Mouse (Mus musculus) spleen, adult 2 months (tissue): ENCODE results near the gene Rnf144b.

ENCODE experiments used
- CTCF ChIP-seq: fragments of 200-500 bp; IDR thresholded peaks from 2 replicates; pipeline ENCODE4 v1.5.1; 2011; ENCODE audit warnings: mild to moderate bottlenecking, inconsistent platforms; ENCODE audit not compliant: insufficient read depth, insufficient read length, insufficient replicate concordance; ENCODE audit errors: extremely low read depth
- POLR2A ChIP-seq: fragments of 200-500 bp; IDR thresholded peaks from 2 replicates; pipeline ENCODE4 v1.6.1; 2011; ENCODE audit warnings: low read depth, low read length, inconsistent platforms

DNA sequence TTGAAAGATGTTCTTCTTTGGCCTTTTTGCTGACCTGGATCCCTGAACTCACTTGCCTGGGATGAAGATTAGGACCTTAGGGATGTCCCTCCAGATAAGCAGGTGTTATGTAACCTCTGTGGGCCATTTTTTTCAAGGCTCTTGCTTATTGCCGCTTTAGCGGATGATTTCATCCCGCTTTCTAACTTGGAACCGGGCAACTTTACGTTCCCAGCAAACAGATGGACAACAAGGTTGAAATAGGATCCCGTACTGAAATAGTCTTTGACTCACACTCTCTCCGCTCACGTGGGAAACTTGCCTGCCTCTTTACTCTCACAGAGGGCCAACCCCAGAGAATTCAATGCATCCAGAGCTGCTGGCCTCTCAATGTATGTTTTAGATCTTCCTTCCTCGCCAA, 61.3 kb downstream of the Rnf144b start:
- TF ChIP-seq POLR2A (no peak), CTCF (no peak)
